Mouse (Mus musculus) limb, embryonic 14.5 days (tissue): ENCODE results near the gene Kansl1. TPM values are rescaled to one million over a fixed set of nuclear protein-coding genes. Genes with fewer than 3 reads are reported as not detected.

ENCODE experiments used
- ATAC-seq: fragments of 200-750 bp; cut with Nextera tagmentation; 2 replicates; pipeline ENCODE4 v1.8.0; 2017; ENCODE audit warnings: low read depth, moderate number of reproducible peaks, moderate TSS enrichment; ENCODE audit not compliant: low FRiP score
- DNase-seq: peaks from one replicate; pipeline ENCODE4 v3.0.0-alpha.2; 2015; ENCODE audit warnings: low spot score
- H3K27ac ChIP-seq: fragments of 300-500 bp; sonication (generic); replicated peaks from 2 replicates; pipeline ENCODE4 v1.5.1; 2014; ENCODE audit warnings: low read depth, mild to moderate bottlenecking, low read length, moderate library complexity, mixed read lengths
- H3K27me3 ChIP-seq: fragments of 300-500 bp; sonication (generic); 2 replicates; pipeline ENCODE4 v1.6.1; 2014; ENCODE audit warnings: low read length, mixed read lengths; ENCODE audit not compliant: control insufficient read depth, insufficient read depth
- H3K36me3 ChIP-seq: fragments of 300-500 bp; sonication (generic); 2 replicates; pipeline ENCODE4 v1.6.1; 2014; ENCODE audit warnings: mild to moderate bottlenecking, low read length, moderate library complexity, mixed read lengths; ENCODE audit not compliant: control insufficient read depth, insufficient read depth
- H3K4me1 ChIP-seq: fragments of 300-500 bp; sonication (generic); 2 replicates; pipeline ENCODE4 v1.6.1; 2014; ENCODE audit warnings: antibody characterized with exemption, low read length, mixed read lengths; ENCODE audit not compliant: control insufficient read depth, insufficient read depth
- H3K4me2 ChIP-seq: fragments of 300-500 bp; sonication (generic); replicated peaks from 2 replicates; pipeline ENCODE4 v1.6.1; 2014; ENCODE audit warnings: low read depth, mild to moderate bottlenecking, low read length, moderate library complexity; ENCODE audit not compliant: severe bottlenecking
- H3K4me3 ChIP-seq: fragments of 300-500 bp; sonication (generic); replicated peaks from 2 replicates; pipeline ENCODE4 v1.5.1; 2014; ENCODE audit warnings: low read length
- H3K9ac ChIP-seq: fragments of 300-500 bp; sonication (generic); 2 replicates; pipeline ENCODE4 v1.6.1; 2014; ENCODE audit warnings: mild to moderate bottlenecking, low read depth, low read length, moderate library complexity; ENCODE audit not compliant: severe bottlenecking
- H3K9me3 ChIP-seq: fragments of 300-500 bp; sonication (generic); 2 replicates; pipeline ENCODE4 v1.6.1; 2016; ENCODE audit warnings: low read length; ENCODE audit not compliant: control insufficient read depth
- POLR2A ChIP-seq: fragments of 200-500 bp; IDR thresholded peaks from 2 replicates; pipeline ENCODE4 v1.8.0; 2012; ENCODE audit warnings: inconsistent platforms, mild to moderate bottlenecking, moderate library complexity, borderline replicate concordance; ENCODE audit not compliant: insufficient read depth, insufficient read length; ENCODE audit errors: extremely low read depth
- WGBS: fragments of 180-500 bp; shearing (Covaris S2); extraction: QIAGEN DNeasy Blood & Tissue Kit; methylation state at CpG from one replicate; pipeline ENCODE4 v1.1.7; 2014; 5-methylcytosine and 5-hydroxymethylcytosine counted together
- polyA plus RNA-seq, 2 experiments: library from polyadenylated mRNA; depleted of rRNA in 1 of 2; stranded (reverse) in 1 of 2; unstranded in 1 of 2; fragments of >200 nt; fragmentation: Nextera tagmentation in 1 of 2; extraction: Ambion mirVana in 1 of 2; gene quantifications; 2 replicates each; pipeline versions ENCODE4 v1.2.1 to v1.2.3; 2012 to 2014

The Kansl1 gene
- polyA plus RNA-seq, 2 experiments: 27.0 to 91.7 TPM

GRCm38 (mm10) chr11:104303088-104303960 lies 165.3 kb downstream of the Kansl1 start:
- Histone ChIP-seq H3K9me3 (no peaks in the 10 kb centered on the region), H3K4me3 (no peak overlapping the region), H3K36me3 (no peaks in the 10 kb centered on the region), H3K4me1 (peaks cover 10% of the 10 kb centered on the region; the same call in 1 of the 2 replicates), H3K27ac (no peak overlapping the region), H3K4me2 (no peak overlapping the region), H3K27me3 (no peaks in the 10 kb centered on the region), H3K9ac (no peak overlapping the region)
- DNase-seq: no peak
- no peak for TF ChIP-seq POLR2A
- no peak for ATAC-seq
- 35% methylated on average over 8 of the region's 8 CpGs for WGBS

GRCm38 (mm10) chr11:104302628-104303027 lies 166.0 kb downstream of the Kansl1 start:
- H3K4me1 ChIP-seq: peaks cover 10% of the 10 kb centered on the region; the same call in 1 of the 2 replicates
- 33% methylated on average over 12 of the region's 12 CpGs for WGBS
- no peak overlapping the region for H3K4me3 ChIP-seq
- H3K4me2 ChIP-seq: 0 out of 2 replicates have a peak overlapping the region, but pooled peaks have one; percentile 18
- no peak overlapping the region for H3K27ac ChIP-seq
- TF ChIP-seq POLR2A: no peak
- ATAC-seq (no peak), DNase-seq (no peak)
- no peak overlapping the region for H3K9ac ChIP-seq
- no peaks in the 10 kb centered on the region for H3K27me3 ChIP-seq
- H3K9me3 ChIP-seq: no peaks in the 10 kb centered on the region
- no peaks in the 10 kb centered on the region for H3K36me3 ChIP-seq

- Histone ChIP-seq H3K9me3 (no peaks in the 10 kb centered on the region), H3K27ac (no peak overlapping the region), H3K4me1 (peaks cover 7% of the 10 kb centered on the region; the same call in 1 of the 2 replicates), H3K9ac (no peak overlapping the region), H3K27me3 (no peaks in the 10 kb centered on the region), H3K36me3 (no peaks in the 10 kb centered on the region), H3K4me3 (no peak overlapping the region), H3K4me2 (no peak overlapping the region)
- no peak for DNase-seq
- TF ChIP-seq POLR2A: no peak
- WGBS: 81% methylated on average over 3 of the region's 3 CpGs
- no peak for ATAC-seq
Observed at GRCm38 (mm10) chr11:104297671-104298070, 171.0 kb downstream of the Kansl1 start.

- DNase-seq (no peak), ATAC-seq (no peak)
- Histone ChIP-seq H3K4me2 (no peak overlapping the region), H3K4me1 (no peaks in the 10 kb centered on the region), H3K4me3 (no peak overlapping the region), H3K27ac (no peak overlapping the region), H3K27me3 (no peaks in the 10 kb centered on the region), H3K9me3 (no peaks in the 10 kb centered on the region), H3K36me3 (no peaks in the 10 kb centered on the region), H3K9ac (no peak overlapping the region)
- no peak for TF ChIP-seq POLR2A
- WGBS: 24% methylated on average over 6 of the region's 6 CpGs
Observed at GRCm38 (mm10) chr11:104295656-104296055, 173.0 kb downstream of the Kansl1 start.

GRCm38 (mm10) chr11:104295145-104295544 lies 173.5 kb downstream of the Kansl1 start:
- Histone ChIP-seq H3K4me2 (no peak overlapping the region), H3K27ac (no peak overlapping the region), H3K27me3 (no peaks in the 10 kb centered on the region), H3K9me3 (no peaks in the 10 kb centered on the region), H3K4me1 (no peaks in the 10 kb centered on the region), H3K4me3 (no peak overlapping the region), H3K9ac (no peak overlapping the region), H3K36me3 (no peaks in the 10 kb centered on the region)
- DNase-seq (no peak), ATAC-seq (no peak)
- WGBS: 69% methylated on average over 5 of the region's 5 CpGs
- TF ChIP-seq POLR2A: no peak
